Mouse (Mus musculus) hindbrain, embryonic 11.5 days (tissue): ENCODE data around the gene Sulf2. TPM values are rescaled to one million over a fixed set of nuclear protein-coding genes. Genes with fewer than 3 reads are reported as not detected.

Source experiments
- ATAC-seq: fragments of 200-750 bp; cut with Nextera tagmentation; 2 replicates; pipeline ENCODE4 v1.8.0; 2017; ENCODE audit warnings: mild to moderate bottlenecking, moderate TSS enrichment, moderate library complexity; ENCODE audit not compliant: low FRiP score
- DNase-seq: peaks from one replicate; pipeline ENCODE4 v3.0.0-alpha.2; 2015; ENCODE audit warnings: low spot score
- H3K27ac ChIP-seq: fragments of 300-500 bp; sonication (generic); 2 replicates; pipeline ENCODE4 v1.5.1; 2014; ENCODE audit warnings: mild to moderate bottlenecking, low read depth, low read length
- H3K27me3 ChIP-seq: fragments of 300-500 bp; sonication (generic); 2 replicates; pipeline ENCODE4 v1.6.1; 2014; ENCODE audit warnings: mild to moderate bottlenecking, low read length, moderate library complexity, mixed read lengths; ENCODE audit not compliant: control insufficient read depth, insufficient read depth
- H3K36me3 ChIP-seq: fragments of 300-500 bp; sonication (generic); 2 replicates; pipeline ENCODE4 v1.6.1; 2014; ENCODE audit warnings: mild to moderate bottlenecking, low read length, moderate library complexity, mixed read lengths; ENCODE audit not compliant: control insufficient read depth, insufficient read depth
- H3K4me1 ChIP-seq: fragments of 300-500 bp; sonication (generic); replicated peaks from 2 replicates; pipeline ENCODE4 v1.6.1; 2014; ENCODE audit warnings: low read length, mixed read lengths; ENCODE audit not compliant: control insufficient read depth, insufficient read depth
- H3K4me2 ChIP-seq: fragments of 300-500 bp; sonication (generic); replicated peaks from 2 replicates; pipeline ENCODE4 v1.6.1; 2014; ENCODE audit warnings: mild to moderate bottlenecking, low read depth, low read length
- H3K4me3 ChIP-seq: fragments of 300-500 bp; sonication (generic); 2 replicates; pipeline ENCODE4 v1.5.1; 2014; ENCODE audit warnings: low read depth, low read length
- H3K9ac ChIP-seq: fragments of 300-500 bp; sonication (generic); 2 replicates; pipeline ENCODE4 v1.6.1; 2014; ENCODE audit warnings: low read depth, low read length
- H3K9me3 ChIP-seq: fragments of 300-500 bp; sonication (generic); 2 replicates; pipeline ENCODE4 v1.6.1; 2016; ENCODE audit warnings: low read length; ENCODE audit not compliant: control insufficient read depth
- WGBS: fragments of 180-500 bp; shearing (Covaris S2); extraction: QIAGEN DNeasy Blood & Tissue Kit; methylation state at CpG from one replicate; pipeline ENCODE4 v1.1.7; 2014; 5-methylcytosine and 5-hydroxymethylcytosine counted together
- polyA plus RNA-seq: library from polyadenylated mRNA; unstranded; fragments of >200 nt; fragmentation: Nextera tagmentation; extraction: Ambion mirVana; gene quantifications from 2 replicates; pipeline ENCODE4 v1.2.1, GENCODE M21; 2014

The Sulf2 gene
- polyA plus RNA-seq, 1 experiment from 2014 or later: 115 TPM

GRCm38 (mm10) chr2:166068261-166068660, 87.2 kb downstream of the Sulf2 start:
- Histone ChIP-seq H3K9me3 (no peaks in the 10 kb centered on the region), H3K27ac (no peak overlapping the region), H3K4me2 (no peak overlapping the region), H3K4me1 (no peaks in the 10 kb centered on the region), H3K27me3 (no peaks in the 10 kb centered on the region), H3K9ac (no peak overlapping the region), H3K4me3 (no peak overlapping the region), H3K36me3 (peaks cover 6% of the 10 kb centered on the region; the same call in 1 of the 2 replicates)
- 92% methylated on average over 9 of the region's 9 CpGs for WGBS
- no peak for DNase-seq
- no peak for ATAC-seq

DNA sequence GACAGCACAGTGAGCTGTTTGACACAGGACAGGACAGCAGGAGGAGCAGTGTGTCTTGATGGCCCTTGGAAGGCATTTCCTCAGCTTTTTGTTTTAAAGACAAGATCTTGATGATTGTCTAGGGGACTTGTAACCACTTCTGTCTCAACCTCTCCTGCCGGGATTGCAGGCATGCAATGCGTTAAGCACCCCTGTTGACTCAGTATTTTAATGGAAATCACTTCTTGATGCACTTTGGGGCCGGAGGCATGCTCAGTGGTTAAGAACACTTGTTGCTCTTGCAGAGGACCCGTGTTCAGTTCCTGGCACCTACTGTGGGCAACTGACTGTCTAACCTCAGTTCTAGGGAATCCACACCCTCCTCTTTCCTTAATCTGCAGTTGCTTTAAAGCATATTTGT, 89.0 kb downstream of the Sulf2 start:
- Histone ChIP-seq H3K9me3 (no peaks in the 10 kb centered on the region), H3K4me2 (no peak overlapping the region), H3K4me1 (no peaks in the 10 kb centered on the region), H3K4me3 (no peak overlapping the region), H3K9ac (no peak overlapping the region), H3K36me3 (peaks cover 8% of the 10 kb centered on the region; the same call in 1 of the 2 replicates), H3K27ac (no peak overlapping the region), H3K27me3 (no peaks in the 10 kb centered on the region)
- WGBS: 78% methylated on average over 4 of the region's 4 CpGs
- ATAC-seq: no peak
- no peak for DNase-seq

- no peak overlapping the region for H3K9ac ChIP-seq
- ATAC-seq (no peak), DNase-seq (no peak)
- WGBS: 94% methylated on average over 8 of the region's 8 CpGs
- no peak overlapping the region for H3K4me3 ChIP-seq
- H3K27ac ChIP-seq: no peak overlapping the region
- H3K4me2 ChIP-seq: no peak overlapping the region
- H3K4me1 ChIP-seq: no peaks in the 10 kb centered on the region
- no peaks in the 10 kb centered on the region for H3K9me3 ChIP-seq
- H3K27me3 ChIP-seq: no peaks in the 10 kb centered on the region
- peaks cover 9% of the 10 kb centered on the region; the same call in 1 of the 2 replicates for H3K36me3 ChIP-seq
These were observed 93.0 kb downstream of the Sulf2 start for GRCm38 (mm10) chr2:166062431-166062830.

- Histone ChIP-seq H3K4me1 (no peaks in the 10 kb centered on the region), H3K9ac (no peak overlapping the region), H3K9me3 (no peaks in the 10 kb centered on the region), H3K36me3 (peaks cover 9% of the 10 kb centered on the region; the same call in 1 of the 2 replicates), H3K27me3 (no peaks in the 10 kb centered on the region), H3K4me3 (no peak overlapping the region), H3K27ac (no peak overlapping the region), H3K4me2 (no peak overlapping the region)
- DNase-seq (no peak), ATAC-seq (no peak)
- WGBS: 84% methylated on average over 1 of the region's 1 CpGs
These were observed 93.5 kb downstream of the Sulf2 start for GRCm38 (mm10) chr2:166062008-166062407.

- ATAC-seq (no peak), DNase-seq (peak; percentile 64)
- no peak overlapping the region for H3K4me3 ChIP-seq
- no peak overlapping the region for H3K9ac ChIP-seq
- H3K27me3 ChIP-seq: no peaks in the 10 kb centered on the region
- H3K4me2 ChIP-seq: no peak overlapping the region
- 80% methylated on average over 7 of the region's 7 CpGs for WGBS
- no peaks in the 10 kb centered on the region for H3K4me1 ChIP-seq
- peaks cover 8% of the 10 kb centered on the region; the same call in 1 of the 2 replicates for H3K36me3 ChIP-seq
- H3K9me3 ChIP-seq: no peaks in the 10 kb centered on the region
- no peak overlapping the region for H3K27ac ChIP-seq
These were observed 95.6 kb downstream of the Sulf2 start for GRCm38 (mm10) chr2:166059684-166060423.

- no peak overlapping the region for H3K9ac ChIP-seq
- H3K4me2 ChIP-seq: no peak overlapping the region
- H3K9me3 ChIP-seq: no peaks in the 10 kb centered on the region
- H3K4me1 ChIP-seq: no peaks in the 10 kb centered on the region
- no peak overlapping the region for H3K4me3 ChIP-seq
- ATAC-seq: no peak
- H3K27me3 ChIP-seq: no peaks in the 10 kb centered on the region
- DNase-seq: no peak
- 91% methylated on average over 14 of the region's 14 CpGs for WGBS
- H3K36me3 ChIP-seq: peaks cover 7% of the 10 kb centered on the region
- no peak overlapping the region for H3K27ac ChIP-seq
These were observed 101.4 kb downstream of the Sulf2 start for GRCm38 (mm10) chr2:166054002-166054539.

GRCm38 (mm10) chr2:166051966-166052365, 103.5 kb downstream of the Sulf2 start:
- Histone ChIP-seq H3K4me1 (no peaks in the 10 kb centered on the region), H3K9ac (no peak overlapping the region), H3K27me3 (no peaks in the 10 kb centered on the region), H3K27ac (no peak overlapping the region), H3K9me3 (no peaks in the 10 kb centered on the region), H3K4me3 (no peak overlapping the region), H3K36me3 (peaks cover 7% of the 10 kb centered on the region), H3K4me2 (no peak overlapping the region)
- DNase-seq: no peak
- WGBS: 93% methylated on average over 7 of the region's 7 CpGs
- ATAC-seq: no peak

DNA sequence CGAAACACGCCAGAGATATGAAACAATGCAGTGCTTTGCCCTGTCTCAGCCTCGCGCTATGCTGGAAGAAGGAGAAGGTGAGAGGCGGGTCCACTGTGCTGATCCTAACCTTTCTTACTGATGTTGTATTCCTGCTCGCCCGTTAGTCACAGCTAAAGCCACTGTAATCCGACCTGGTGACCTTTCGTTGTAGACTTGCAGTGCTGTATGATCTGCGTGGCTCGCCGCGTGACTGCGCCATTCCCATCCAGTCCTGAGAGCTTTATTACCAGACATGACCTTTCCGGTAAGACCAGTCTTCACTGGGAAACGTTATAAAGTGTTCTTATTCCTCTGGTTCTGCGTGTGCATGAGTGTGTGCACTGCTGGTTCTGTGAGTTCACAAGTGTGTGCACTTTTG, 104.0 kb downstream of the Sulf2 start:
- Histone ChIP-seq H3K4me2 (no peak overlapping the region), H3K4me1 (no peaks in the 10 kb centered on the region), H3K4me3 (no peak overlapping the region), H3K27me3 (no peaks in the 10 kb centered on the region), H3K36me3 (peaks cover 7% of the 10 kb centered on the region), H3K9me3 (no peaks in the 10 kb centered on the region), H3K27ac (no peak overlapping the region), H3K9ac (no peak overlapping the region)
- 93% methylated on average over 17 of the region's 17 CpGs for WGBS
- ATAC-seq: no peak
- DNase-seq: no peak

DNA sequence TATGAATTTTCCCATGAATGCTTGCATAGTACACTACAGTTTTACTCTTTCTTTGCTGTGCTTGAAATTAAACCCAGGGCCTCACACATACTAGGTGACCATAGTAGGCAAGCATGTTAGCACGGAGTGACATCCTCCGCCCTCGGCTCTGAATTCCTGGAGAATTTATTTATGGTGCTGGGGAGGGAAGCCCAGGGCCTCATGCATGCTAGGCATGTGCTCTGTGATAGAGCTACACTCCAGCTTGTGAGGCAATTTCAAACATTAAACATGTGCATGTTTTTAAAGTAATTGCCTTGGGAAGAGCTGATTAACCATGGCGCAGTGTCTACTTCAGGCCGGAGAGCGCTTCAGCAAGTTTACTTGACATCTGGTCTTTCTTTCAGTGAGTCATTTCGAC, 106.6 kb downstream of the Sulf2 start:
- ATAC-seq: no peak
- peaks cover 5% of the 10 kb centered on the region; the same call in 1 of the 2 replicates for H3K36me3 ChIP-seq

More for the DNA sequence above, 106.6 kb downstream of the Sulf2 start:
- no peak overlapping the region for H3K4me2 ChIP-seq
- no peaks in the 10 kb centered on the region for H3K27me3 ChIP-seq
- WGBS: 90% methylated on average over 7 of the region's 7 CpGs
- no peak overlapping the region for H3K4me3 ChIP-seq
- no peak for DNase-seq
- H3K9me3 ChIP-seq: no peaks in the 10 kb centered on the region
- H3K4me1 ChIP-seq: no peaks in the 10 kb centered on the region
- H3K9ac ChIP-seq: no peak overlapping the region
- H3K27ac ChIP-seq: no peak overlapping the region
